Mouse (Mus musculus) CH12.LX (cell line): ENCODE data around the gene Pilra. TPM values are rescaled to one million over a fixed set of nuclear protein-coding genes. Genes with fewer than 3 reads are reported as not detected.
A peak's percentile ranks its signal among the peaks of the same experiment; 100 is the strongest.

Source experiments
- DNase-seq: peaks from one replicate; pipeline ENCODE4 v3.0.0-alpha.2; 2013; ENCODE audit errors: extremely low read depth
- H3K27ac ChIP-seq: 2 replicates; pipeline ENCODE4 v1.5.1; 2012; ENCODE audit warnings: low read depth, mild to moderate bottlenecking, control low read depth, moderate library complexity; ENCODE audit not compliant: insufficient read depth
- H3K27me3 ChIP-seq: replicated peaks from 2 replicates; pipeline ENCODE3; 2012; ENCODE audit warnings: inconsistent platforms
- H3K36me3 ChIP-seq, 2 experiments: replicated peaks in 1 of 2; 2 replicates each; pipeline versions ENCODE3 to v1.6.1; 2012; ENCODE audit warnings: inconsistent platforms in 1 of 2, low read length in 1 of 2, mild to moderate bottlenecking in 1 of 2, mixed read lengths in 1 of 2, moderate library complexity in 1 of 2; ENCODE audit not compliant: control insufficient read depth in 1 of 2, insufficient read depth in 1 of 2
- H3K4me1 ChIP-seq, 2 experiments: 2 replicates each; pipeline ENCODE4 v1.6.1; 2012; ENCODE audit warnings: inconsistent platforms in 1 of 2, moderate library complexity in 1 of 2; ENCODE audit not compliant: insufficient read depth in 2 of 2, control insufficient read depth in 1 of 2
- H3K4me2 ChIP-seq: 2 replicates; pipeline ENCODE4 v1.6.1; 2012; ENCODE audit warnings: low read depth, mild to moderate bottlenecking, control low read depth; ENCODE audit not compliant: poor library complexity, insufficient read depth, severe bottlenecking
- H3K4me3 ChIP-seq, 3 experiments: fragments of 150-350 bp in 1 of 3; sonication (generic) in 1 of 3; replicated peaks in 1 of 3; 2 replicates each; pipeline versions ENCODE3 to v1.5.1; 2011 to 2012; ENCODE audit warnings: low read depth in 2 of 3, low read length in 2 of 3, mild to moderate bottlenecking in 2 of 3, moderate library complexity in 2 of 3, control low read depth in 1 of 3, improper control_type of control experiment in 1 of 3, inconsistent platforms in 1 of 3, mixed read lengths in 1 of 3; ENCODE audit not compliant: poor library complexity in 1 of 3
- H3K79me2 ChIP-seq: replicated peaks from 2 replicates; pipeline ENCODE4 v1.6.1; 2012; ENCODE audit warnings: mild to moderate bottlenecking, moderate library complexity; ENCODE audit not compliant: control insufficient read depth, poor library complexity, insufficient read depth, severe bottlenecking; ENCODE audit errors: extremely low read depth
- H3K9ac ChIP-seq: 2 replicates; pipeline ENCODE4 v1.6.1; 2012; ENCODE audit warnings: low read depth, mild to moderate bottlenecking, control low read depth, moderate library complexity; ENCODE audit not compliant: insufficient read depth
- H3K9me3 ChIP-seq: replicated peaks from 2 replicates; pipeline ENCODE3; 2012; ENCODE audit warnings: low read length, inconsistent platforms, mixed read lengths
- CTCF ChIP-seq, 2 experiments: IDR thresholded peaks in 1 of 2; conservative IDR thresholded peaks in 1 of 2; 2 replicates each; pipeline ENCODE4 v1.5.1; 2011 to 2012; ENCODE audit warnings: low read depth in 2 of 2, low read length in 2 of 2, improper control_type of control experiment in 1 of 2, inconsistent platforms in 1 of 2, mild to moderate bottlenecking in 1 of 2, moderate library complexity in 1 of 2
- ELF1 ChIP-seq: IDR thresholded peaks from 2 replicates; pipeline ENCODE4 v1.6.1; 2014; ENCODE audit warnings: low read depth, mild to moderate bottlenecking, inconsistent platforms, low read length, improper control_type of control experiment
- ETS1 ChIP-seq: conservative IDR thresholded peaks from 2 replicates; pipeline ENCODE4 v1.6.1; 2012; ENCODE audit warnings: low read depth, mild to moderate bottlenecking, inconsistent platforms, low read length, improper control_type of control experiment, moderate library complexity
- JUND ChIP-seq: conservative IDR thresholded peaks from 2 replicates; pipeline ENCODE4 v1.6.1; 2011; ENCODE audit warnings: low read depth, low read length, improper control_type of control experiment
- MAZ ChIP-seq: IDR thresholded peaks from 2 replicates; pipeline ENCODE4 v1.6.1; 2012; ENCODE audit warnings: low read depth, mild to moderate bottlenecking, inconsistent platforms, low read length, improper control_type of control experiment, moderate library complexity
- POLR2A ChIP-seq: IDR thresholded peaks from 2 replicates; pipeline ENCODE4 v1.6.1; 2011; ENCODE audit warnings: low read depth, mild to moderate bottlenecking, improper control_type of control experiment, low read length
- RAD21 ChIP-seq: IDR thresholded peaks from 2 replicates; pipeline ENCODE4 v1.6.1; 2011; ENCODE audit warnings: low read depth, mild to moderate bottlenecking, low read length, improper control_type of control experiment, moderate library complexity
- SMC3 ChIP-seq: IDR thresholded peaks from 2 replicates; pipeline ENCODE4 v1.6.1; 2011; ENCODE audit warnings: low read depth, low read length, improper control_type of control experiment
- UBTF ChIP-seq: IDR thresholded peaks from 2 replicates; pipeline ENCODE4 v1.6.1; 2012; ENCODE audit warnings: low read depth, mild to moderate bottlenecking, inconsistent platforms, low read length, improper control_type of control experiment, moderate library complexity
- ZNF384 ChIP-seq: IDR thresholded peaks from 2 replicates; pipeline ENCODE4 v1.6.1; 2012; ENCODE audit warnings: low read depth, low read length, improper control_type of control experiment, inconsistent platforms
- dilution Hi-C: fragments of 300-500 bp; cut with MboI; formaldehyde crosslinking; loops from 2 replicates; pipeline ENCODE4 v1.14.3; 2020; ENCODE audit warnings: low sequenced_read_pairs; ENCODE audit not compliant: extremely low pct_unique_long_range_greater_than_20kb, extremely low pct_ligation_motif_present
- in situ Hi-C: fragments of 300-500 bp; cut with MboI; formaldehyde crosslinking; loops from 3 replicates; pipeline ENCODE4 v1.14.3; 2019; ENCODE audit warnings: low sequenced_read_pairs, low pct_ligation_motif_present, low pct_unique_long_range_greater_than_20kb, mixed read lengths
- polyA plus RNA-seq: library from polyadenylated mRNA; unstranded; fragments of >175 nt; gene quantifications from 2 replicates; pipeline ENCODE4 v1.2.1, GENCODE M21; 2012; ENCODE audit warnings: low read depth; ENCODE audit not compliant: insufficient read length
- total RNA-seq, 2 experiments: library from RNA; depleted of rRNA; stranded (reverse); fragments of 300-350 nt in 1 of 2; fragments of >200 nt in 1 of 2; gene quantifications; 2 replicates each; pipeline ENCODE4 v1.2.3; 2012 to 2014

Gene Pilra
- total and polyA plus RNA-seq, 3 experiments, result 0.08 to 0.66 TPM; not detected in 1

- no peak overlapping the region for H3K4me2 ChIP-seq
- no peaks in the 10 kb centered on the region for H3K9me3 ChIP-seq
- no peak overlapping the region for H3K27ac ChIP-seq
- H3K79me2 ChIP-seq, result no peaks in the 10 kb centered on the region
- H3K36me3 ChIP-seq, result no peaks in the 10 kb centered on the region
- no peak for DNase-seq
- in situ Hi-C loops (no loop called here), dilution Hi-C loops (no loop called here)
- H3K27me3 ChIP-seq, result no peaks in the 10 kb centered on the region
- no peak overlapping the region for H3K9ac ChIP-seq
- H3K4me3 ChIP-seq, result no peak overlapping the region
- no peak for TF ChIP-seq ETS1
- no peak for TF ChIP-seq ELF1
- TF ChIP-seq SMC3, result peak; percentile 61
- TF ChIP-seq RAD21, result peak; percentile 56
- TF ChIP-seq MAZ, result no peak
- peak in 1 of 2 experiments; percentile 55; a peak in 2 of 4 replicates for TF ChIP-seq CTCF (conservative IDR thresholded peaks at IDR 0.05 in 1 of 2, IDR thresholded peaks at IDR 0.05 in 1 of 2; ENCODE audit: low read depth in 2 of 2, low read length in 2 of 2)
- no peak for TF ChIP-seq ZNF384
- H3K4me1 ChIP-seq, result no peaks in the 10 kb centered on the region
These were observed 27.8 kb downstream of the Pilra start for GRCm38 (mm10) chr5:137808316-137808715.

GRCm38 (mm10) chr5:137806158-137806557, 29.9 kb downstream of the Pilra start:
- no peak for DNase-seq
- Histone ChIP-seq H3K36me3 (no peaks in the 10 kb centered on the region), H3K27me3 (no peaks in the 10 kb centered on the region), H3K79me2 (no peaks in the 10 kb centered on the region), H3K4me3 (no peak overlapping the region), H3K4me1 (no peaks in the 10 kb centered on the region)
- in situ Hi-C loops, result no loop called here
- TF ChIP-seq ELF1 (no peak), ETS1 (no peak), CTCF (conservative IDR thresholded peaks at IDR 0.05 in 1 of 2, IDR thresholded peaks at IDR 0.05 in 1 of 2; ENCODE audit: low read depth in 2 of 2, low read length in 2 of 2) (no peak), UBTF (no peak), JUND (no peak), POLR2A (no peak)
- TF ChIP-seq, all 38 proteins: peak for 0
- Histone ChIP-seq H3K27ac (no peak overlapping the region), H3K4me2 (no peak overlapping the region), H3K9ac (no peak overlapping the region), H3K9me3 (no peaks in the 10 kb centered on the region)
- dilution Hi-C loops, result no loop called here

GRCm38 (mm10) chr5:137800917-137801316, 35.2 kb downstream of the Pilra start:
- no peak for TF ChIP-seq ETS1
- dilution Hi-C loops (no loop called here), in situ Hi-C loops (no loop called here)
- DNase-seq, result no peak
- Histone ChIP-seq H3K27ac (no peak overlapping the region), H3K4me3 (no peak overlapping the region), H3K4me2 (no peak overlapping the region), H3K4me1 (peaks cover 0 to 6% of the 10 kb centered on the region in 2 experiments; a peak in 3 of 4 replicates), H3K9ac (no peak overlapping the region), H3K9me3 (no peaks in the 10 kb centered on the region), H3K36me3 (no peaks in the 10 kb centered on the region), H3K79me2 (no peaks in the 10 kb centered on the region), H3K27me3 (no peaks in the 10 kb centered on the region)
